Mouse (Mus musculus) right cerebral cortex, postnatal 4 days (tissue): ENCODE measurements at regions not wholly inside any gene's neighbourhood (a gene's known extent, or its start where the extent isn't known, plus 50 kb on each side); places are given as distances from the start of the nearest gene placed in this dataset.

Source experiments
- DNase-seq: peaks from one replicate; pipeline ENCODE4 v3.0.0-alpha.2; 2022

GRCm38 (mm10) chr2:45454811-45455210 lies 337.6 kb upstream of the Zeb2 start:
- DNase-seq: no peak

- no peak for DNase-seq
These were observed 322.0 kb upstream of the Zeb2 start for GRCm38 (mm10) chr2:45439146-45439545.

DNA sequence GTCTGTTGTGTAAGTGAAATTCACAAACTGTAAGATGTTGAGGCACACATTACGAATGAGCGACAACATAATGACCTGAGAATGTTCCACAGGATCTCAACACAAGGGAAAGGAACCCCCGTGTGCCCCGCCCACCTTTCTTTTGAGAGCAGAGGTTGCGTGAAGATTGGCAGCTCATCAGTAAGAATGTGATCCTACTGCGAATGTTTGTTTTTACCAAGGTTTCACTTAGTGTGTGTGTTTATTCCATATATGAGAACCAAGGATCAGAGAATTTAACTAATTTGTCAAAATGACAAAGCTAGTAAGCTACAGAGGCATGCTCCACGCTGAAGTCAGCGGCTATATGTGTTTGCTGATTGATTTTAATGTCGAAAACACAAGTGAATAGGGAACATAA lies 321.5 kb upstream of the Zeb2 start:
- DNase-seq: no peak

GRCm38 (mm10) chr2:45435261-45435980 lies 318.2 kb upstream of the Zeb2 start:
- DNase-seq: peak; percentile 12

DNA sequence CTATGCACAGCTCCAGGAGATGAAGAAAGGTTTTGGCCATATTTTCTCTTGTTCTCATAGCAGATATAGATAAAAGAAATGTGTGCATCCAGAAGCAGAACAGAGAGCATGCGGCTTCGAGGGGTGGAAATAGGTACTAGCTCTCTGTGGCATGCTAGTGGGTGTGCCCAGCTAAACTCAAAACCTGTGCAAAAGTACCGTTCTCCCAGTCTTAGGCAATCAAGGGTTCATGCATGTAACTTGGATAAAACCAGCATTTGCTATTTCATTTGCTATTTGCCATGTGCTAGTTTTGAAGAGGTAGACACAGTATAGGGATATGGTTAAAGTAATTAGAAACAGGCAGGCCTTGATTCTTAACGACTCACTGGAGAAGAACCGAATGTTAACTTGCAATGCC lies 317.6 kb upstream of the Zeb2 start:
- DNase-seq: no peak

GRCm38 (mm10) chr2:45434169-45434568 lies 317.0 kb upstream of the Zeb2 start:
- DNase-seq: no peak

DNA sequence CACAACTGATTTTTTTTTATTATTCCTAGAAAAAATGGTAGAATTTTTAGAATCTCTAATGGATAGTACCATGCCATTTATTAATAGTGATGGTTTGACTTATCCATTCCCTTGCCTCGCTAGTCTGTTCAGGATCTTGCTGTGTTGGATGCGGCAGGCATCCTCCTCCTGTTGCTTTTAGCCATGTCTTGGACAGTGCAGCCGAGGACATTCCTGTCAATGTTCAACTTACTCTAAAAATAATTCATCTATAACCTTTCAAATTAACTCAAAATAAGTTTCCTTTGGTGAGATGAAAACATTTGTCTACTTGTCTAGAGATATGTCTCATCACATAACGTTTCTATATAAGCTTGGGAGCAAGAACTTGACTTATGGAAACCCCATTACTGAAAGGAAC lies 314.2 kb upstream of the Zeb2 start:
- DNase-seq: no peak

DNA sequence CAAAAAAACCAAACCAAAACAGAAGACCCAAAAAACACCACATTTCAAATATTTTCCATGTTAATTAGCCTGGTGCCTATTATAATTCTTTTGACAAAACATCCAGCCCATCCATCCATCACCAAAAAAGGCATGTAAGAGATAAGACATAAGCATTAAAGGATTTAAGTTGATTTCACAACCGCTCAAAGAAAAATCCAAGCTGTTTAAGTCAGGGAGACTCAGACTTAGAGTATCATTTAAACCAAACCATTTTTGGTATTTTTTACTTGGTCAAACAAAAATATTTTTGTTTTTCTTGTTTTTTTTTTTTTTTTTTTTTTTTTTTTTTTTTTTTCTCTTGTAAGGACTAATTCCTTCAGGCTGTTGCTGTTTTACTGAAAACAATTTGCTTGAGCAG lies 304.6 kb upstream of the Zeb2 start:
- DNase-seq: no peak

DNA sequence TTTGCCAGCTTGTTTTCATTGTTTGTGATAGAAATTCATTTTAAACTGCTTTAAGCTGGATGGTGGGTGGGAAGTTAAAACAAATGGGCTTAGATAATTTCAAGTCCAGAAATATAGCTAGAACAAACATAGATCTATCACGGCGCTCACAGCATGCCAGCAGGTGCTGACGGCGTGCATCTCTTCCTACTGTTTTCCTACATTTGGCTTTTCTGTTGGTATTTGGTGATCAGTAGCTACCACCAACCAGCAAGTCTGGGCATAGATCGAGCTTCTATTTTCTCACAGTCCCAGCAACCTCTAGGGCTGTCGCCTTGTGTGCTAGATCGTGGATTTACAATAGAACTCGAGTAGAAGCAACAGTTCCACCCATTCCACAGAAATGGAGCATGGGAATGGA lies 290.9 kb upstream of the Zeb2 start:
- no peak for DNase-seq

DNA sequence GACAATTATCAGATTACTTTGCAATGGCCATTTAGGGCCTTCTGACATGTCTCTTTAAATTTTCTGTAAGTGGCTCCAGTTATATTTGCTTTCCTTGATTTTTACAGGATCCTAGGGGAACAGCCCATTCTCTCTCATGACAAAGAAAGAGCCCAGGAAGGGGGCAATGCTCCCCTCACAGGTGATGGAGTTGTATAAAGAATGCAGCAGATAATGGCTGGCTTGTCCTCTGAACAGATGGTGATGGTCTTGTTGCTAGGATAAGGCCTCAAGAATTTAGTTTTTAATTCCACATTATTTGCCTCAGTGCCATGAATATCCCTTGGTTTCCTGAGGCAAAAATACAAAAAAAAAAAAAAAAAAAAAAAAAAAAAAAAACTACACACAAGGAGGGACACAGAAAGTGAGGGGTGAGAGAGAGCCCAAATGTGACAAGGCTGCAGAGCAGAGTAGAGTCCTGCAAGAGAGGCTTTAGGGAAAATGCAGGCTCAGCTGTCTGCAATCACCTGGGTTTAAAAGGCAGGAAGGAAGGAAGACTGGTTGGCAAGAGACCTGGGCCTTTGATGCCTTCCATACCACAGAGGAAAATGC lies 272.8 kb upstream of the Zeb2 start:
- DNase-seq: no peak

- DNase-seq: no peak
These were observed 254.1 kb upstream of the Zeb2 start for GRCm38 (mm10) chr2:45371268-45371667.

GRCm38 (mm10) chr2:45370615-45370968 lies 253.4 kb upstream of the Zeb2 start:
- DNase-seq: no peak

GRCm38 (mm10) chr2:45369914-45370614 lies 252.9 kb upstream of the Zeb2 start:
- no peak for DNase-seq

DNA sequence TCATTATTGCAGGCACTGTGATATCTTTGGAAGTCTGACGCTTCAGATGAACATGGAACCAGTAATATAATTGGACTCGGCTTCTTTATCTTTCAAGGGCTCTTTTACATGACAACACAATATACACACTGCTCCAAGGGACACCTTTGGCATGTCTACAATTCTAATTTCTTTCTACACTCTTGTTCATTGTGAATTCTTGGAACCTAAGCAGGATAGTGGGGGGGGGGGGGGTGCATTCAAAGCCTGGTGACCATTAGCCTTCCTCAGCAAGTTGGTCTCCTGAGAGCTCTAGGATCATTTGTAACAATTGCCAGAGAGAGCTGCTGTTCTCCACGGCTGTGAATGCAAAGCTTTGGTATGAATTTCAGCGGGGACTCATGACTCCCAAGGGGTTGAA lies 252.2 kb upstream of the Zeb2 start:
- no peak for DNase-seq

DNA sequence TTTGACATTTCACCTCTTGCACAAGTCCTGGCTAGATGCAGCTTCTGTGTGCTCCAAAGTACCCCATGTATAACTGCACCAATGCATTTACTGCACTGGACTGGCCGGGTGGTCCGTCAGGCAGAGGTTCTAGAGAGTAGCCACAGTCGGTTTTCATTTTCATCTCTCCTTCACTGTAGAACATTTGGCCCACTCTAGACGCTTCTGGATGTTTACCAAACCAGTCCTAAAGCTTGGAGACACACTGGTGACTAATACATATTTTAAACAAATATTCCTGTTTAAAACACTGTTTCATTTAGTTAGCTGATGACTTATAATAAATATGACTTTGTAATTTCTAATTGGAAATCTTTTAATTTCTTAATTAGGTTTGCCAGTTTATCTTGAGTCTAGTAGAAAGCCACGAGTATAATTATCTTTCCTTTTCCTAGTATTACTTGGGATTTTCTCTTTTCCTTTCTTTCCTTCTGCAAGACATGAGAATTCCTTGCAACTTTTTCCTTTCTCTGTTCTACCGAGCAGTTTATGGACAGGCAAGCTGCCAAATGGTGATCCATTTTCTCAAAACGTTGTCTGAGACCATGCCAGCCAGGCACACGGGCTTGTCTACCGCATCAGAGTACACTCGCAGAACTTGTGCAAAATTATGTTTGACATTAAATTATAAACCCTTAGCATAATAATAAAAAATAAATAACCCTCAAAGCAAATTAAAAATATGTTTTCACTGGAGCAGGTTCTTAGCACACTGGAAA lies 250.4 kb upstream of the Zeb2 start:
- no peak for DNase-seq

- DNase-seq: no peak
These were observed 240.1 kb upstream of the Zeb2 start for GRCm38 (mm10) chr2:45357266-45357665.

GRCm38 (mm10) chr2:45356558-45357170 lies 239.5 kb upstream of the Zeb2 start:
- DNase-seq: no peak

DNA sequence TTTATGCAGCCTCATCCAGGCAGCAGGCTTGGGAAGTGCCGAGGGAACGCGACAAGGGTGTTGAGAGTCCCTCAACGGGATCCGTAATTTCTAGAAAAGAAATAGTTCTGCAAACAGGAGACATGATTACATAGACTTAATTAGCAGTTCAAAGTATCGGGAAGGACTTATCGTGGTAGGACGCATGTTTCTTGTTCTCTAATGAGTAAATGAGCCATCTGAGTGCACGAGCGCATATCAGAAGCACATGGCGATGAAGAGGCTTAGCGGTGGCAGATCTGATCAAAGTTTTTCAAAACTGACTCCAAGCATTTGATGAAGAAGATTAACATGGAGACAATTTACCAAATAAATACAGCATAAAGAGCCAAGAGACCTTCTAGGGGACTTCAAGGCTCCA lies 238.8 kb upstream of the Zeb2 start:
- no peak for DNase-seq

- no peak for DNase-seq
These were observed 234.4 kb upstream of the Zeb2 start for GRCm38 (mm10) chr2:45351529-45352133.

DNA sequence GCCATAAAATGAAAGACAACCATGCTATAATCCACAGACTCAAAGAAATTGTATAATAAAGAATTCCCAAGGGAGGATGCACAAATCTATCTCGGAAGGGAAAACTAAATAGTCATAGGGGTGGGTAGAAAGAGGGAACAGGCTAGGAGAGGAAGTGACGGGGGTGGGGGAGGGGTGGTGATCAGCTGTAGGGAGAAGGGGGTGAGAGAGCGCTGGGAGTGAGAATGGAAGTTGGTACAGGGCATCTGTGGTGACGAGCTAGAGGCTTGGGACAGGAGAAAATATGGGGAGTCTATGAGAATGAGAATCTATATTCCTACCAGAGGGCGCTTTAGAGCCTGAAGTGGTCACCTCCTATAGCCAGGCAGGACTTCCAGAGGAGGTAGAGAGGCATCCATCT lies 229.2 kb upstream of the Zeb2 start:
- DNase-seq: no peak

DNA sequence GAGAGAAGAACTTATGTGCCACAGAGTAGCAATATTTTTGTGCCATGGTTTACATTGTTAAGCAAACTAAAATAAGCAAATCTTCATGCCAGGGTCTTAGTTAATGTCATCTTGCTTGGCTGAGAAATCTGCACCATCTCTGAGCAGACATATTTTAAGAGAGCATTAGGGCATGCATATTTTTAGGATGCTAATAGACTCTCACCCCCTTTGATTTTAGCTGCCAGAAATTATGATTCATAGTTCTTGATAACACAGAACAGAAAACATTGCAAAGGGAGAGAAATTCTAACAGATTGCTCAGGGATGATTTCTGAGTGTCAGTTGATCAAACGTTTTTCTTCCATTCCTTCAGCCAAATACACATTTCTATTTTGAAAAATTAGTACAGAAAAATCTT lies 222.7 kb upstream of the Zeb2 start:
- no peak for DNase-seq

DNA sequence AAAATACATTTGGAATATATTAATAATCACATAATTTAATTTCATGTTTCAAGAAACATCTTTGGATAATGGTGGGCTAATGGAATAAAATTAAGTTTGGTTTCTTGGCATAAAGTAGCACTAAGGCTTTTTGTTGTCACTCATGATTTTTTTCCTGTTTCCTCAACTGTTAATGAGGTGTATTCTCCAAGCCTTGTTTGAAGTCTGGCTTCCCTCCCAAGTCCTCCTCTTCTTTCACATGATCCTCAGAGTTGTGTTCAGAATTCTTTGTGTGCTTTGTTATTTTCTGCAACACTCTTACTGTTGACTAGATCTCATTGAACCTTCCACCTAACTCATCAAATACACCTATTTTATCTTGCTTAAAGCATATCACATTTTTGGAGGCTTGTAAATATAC lies 221.6 kb upstream of the Zeb2 start:
- DNase-seq: no peak
